Mouse (Mus musculus) lung, adult 2 months (tissue): ENCODE measurements around the gene Zfp605.

ENCODE experiments used
- CTCF ChIP-seq: fragments of 200-500 bp; IDR thresholded peaks from 2 replicates; pipeline ENCODE4 v1.5.1; 2011; ENCODE audit warnings: mild to moderate bottlenecking, low read length, control low read depth; ENCODE audit not compliant: insufficient read depth
- POLR2A ChIP-seq: fragments of 200-500 bp; IDR thresholded peaks from 2 replicates; pipeline ENCODE4 v1.6.1; 2011; ENCODE audit warnings: low read depth, mild to moderate bottlenecking, control low read depth, low read length, borderline replicate concordance; ENCODE audit errors: extremely low read depth

DNA sequence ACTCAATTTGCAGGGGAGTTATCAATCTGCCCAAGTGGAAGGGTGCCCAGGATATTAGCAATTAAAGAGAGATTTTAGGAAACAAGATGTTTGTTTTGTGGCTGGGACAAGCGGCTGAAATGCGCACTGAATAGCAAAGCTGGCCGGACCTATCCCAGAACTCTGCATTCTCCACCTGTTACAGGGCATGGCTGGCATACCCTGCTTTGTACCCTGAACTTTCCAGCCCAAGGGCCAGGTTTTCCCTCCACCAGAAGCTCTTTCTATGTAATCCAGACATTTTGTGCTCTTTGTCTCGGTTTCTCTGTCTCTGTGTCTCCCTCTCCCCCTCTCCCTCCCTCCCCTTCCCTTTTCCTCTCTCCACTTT lies 15.1 kb upstream of the Zfp605 start:
- no peak for TF ChIP-seq POLR2A
- no peak for TF ChIP-seq CTCF
